Mouse (Mus musculus) olfactory bulb, adult 2 months (tissue): Measurements from ENCODE around the gene Car6. TPM values are rescaled to one million over a fixed set of nuclear protein-coding genes. Genes with fewer than 3 reads are reported as not detected.

Experiments used
- H3K27ac ChIP-seq: fragments of 200-500 bp; 2 replicates; pipeline ENCODE4 v1.5.1; 2012; ENCODE audit warnings: low read depth, low read length; ENCODE audit not compliant: insufficient read depth
- H3K4me1 ChIP-seq: fragments of 200-500 bp; 2 replicates; pipeline ENCODE4 v1.6.1; 2012; ENCODE audit warnings: low read length; ENCODE audit not compliant: control insufficient read depth, insufficient read depth
- H3K4me3 ChIP-seq: fragments of 200-500 bp; 2 replicates; pipeline ENCODE4 v1.5.1; 2012; ENCODE audit warnings: mild to moderate bottlenecking, low read depth, low read length, moderate library complexity; ENCODE audit not compliant: insufficient read depth
- CTCF ChIP-seq: fragments of 200-500 bp; IDR thresholded peaks from 2 replicates; pipeline ENCODE4 v1.5.1; 2012; ENCODE audit warnings: low read depth, mild to moderate bottlenecking, low read length, moderate library complexity; ENCODE audit not compliant: insufficient read depth
- POLR2A ChIP-seq: fragments of 200-500 bp; IDR thresholded peaks from 2 replicates; pipeline ENCODE4 v1.6.1; 2012; ENCODE audit warnings: mild to moderate bottlenecking, low read depth, low read length, moderate library complexity; ENCODE audit not compliant: insufficient read depth
- WGBS: fragments of 180-500 bp; shearing (Covaris S2); methylation state at CpG from one replicate; pipeline ENCODE4 v1.1.7; 2018; 5-methylcytosine and 5-hydroxymethylcytosine counted together
- polyA plus RNA-seq: library from polyadenylated mRNA; stranded (reverse); fragments of >200 nt; gene quantifications from 2 replicates; pipeline ENCODE4 v1.2.4, GENCODE M21; 2012; ENCODE audit warnings: low replicate concordance; ENCODE audit not compliant: missing spikeins, insufficient read depth, insufficient read length

The Car6 gene
- polyA plus RNA-seq, 1 experiment, result not detected

GRCm38 (mm10) chr4:150231871-150232270 lies 30.7 kb upstream of the Car6 start:
- Histone ChIP-seq H3K4me1 (peaks cover 19% of the 10 kb centered on the region), H3K27ac (no peak overlapping the region), H3K4me3 (no peak overlapping the region)
- no peak for TF ChIP-seq CTCF
- no peak for TF ChIP-seq POLR2A
- WGBS, result 87% methylated on average over 8 of the region's 8 CpGs

- Histone ChIP-seq H3K4me1 (peaks cover 19% of the 10 kb centered on the region), H3K4me3 (no peak overlapping the region), H3K27ac (no peak overlapping the region)
- TF ChIP-seq CTCF (no peak), POLR2A (no peak)
- WGBS, result 50% methylated on average over 21 of the region's 21 CpGs
These were observed 29.6 kb upstream of the Car6 start for GRCm38 (mm10) chr4:150230460-150231407.

GRCm38 (mm10) chr4:150229747-150230390 lies 28.7 kb upstream of the Car6 start:
- WGBS, result 54% methylated on average over 11 of the region's 15 CpGs
- TF ChIP-seq CTCF (no peak), POLR2A (no peak)
- no peak overlapping the region for H3K27ac ChIP-seq

GRCm38 (mm10) chr4:150228581-150229348 lies 27.6 kb upstream of the Car6 start:
- peaks cover 19% of the 10 kb centered on the region for H3K4me1 ChIP-seq
- WGBS, result 63% methylated on average over 7 of the region's 7 CpGs
- H3K4me3 ChIP-seq, result no peak overlapping the region
- no peak overlapping the region for H3K27ac ChIP-seq
- no peak for TF ChIP-seq POLR2A
- no peak for TF ChIP-seq CTCF

More at GRCm38 (mm10) chr4:150229747-150230390, 28.7 kb upstream of the Car6 start:
- peaks cover 19% of the 10 kb centered on the region for H3K4me1 ChIP-seq
- H3K4me3 ChIP-seq, result no peak overlapping the region

GRCm38 (mm10) chr4:150226818-150227688 lies 25.9 kb upstream of the Car6 start:
- Histone ChIP-seq H3K27ac (no peak overlapping the region), H3K4me3 (no peak overlapping the region), H3K4me1 (peaks cover 19% of the 10 kb centered on the region)
- no peak for TF ChIP-seq POLR2A
- TF ChIP-seq CTCF, result no peak
- WGBS, result 50% methylated on average over 7 of the region's 7 CpGs

GRCm38 (mm10) chr4:150225700-150226099 lies 24.6 kb upstream of the Car6 start:
- Histone ChIP-seq H3K4me1 (peaks cover 11% of the 10 kb centered on the region), H3K4me3 (no peak overlapping the region), H3K27ac (no peak overlapping the region)
- TF ChIP-seq CTCF (no peak), POLR2A (no peak)
- WGBS, result 41% methylated on average over 1 of the region's 1 CpGs

- Histone ChIP-seq H3K4me3 (no peak overlapping the region), H3K4me1 (0 out of 2 replicates have a peak, but pooled peaks cover 2% of the 10 kb centered on the region), H3K27ac (no peak overlapping the region)
- 69% methylated on average over 4 of the region's 4 CpGs for WGBS
- no peak for TF ChIP-seq CTCF
- TF ChIP-seq POLR2A, result no peak
These were observed 22.7 kb upstream of the Car6 start for GRCm38 (mm10) chr4:150223830-150224229.
